Mouse (Mus musculus): ENCODE data around the gene Mapk8. TPM values are rescaled to one million over a fixed set of nuclear protein-coding genes. Genes with fewer than 3 reads are reported as not detected.

The Mapk8 gene
- total RNA-seq, 2 experiments from 2014 or later: 104 to 107 TPM

GRCm38 (mm10) chr14:33351984-33352722 lies 94.8 kb downstream of the Mapk8 start:
- DNase-seq (ENCODE audit: low spot score in 2 of 2): no peak

- DNase-seq (ENCODE audit: low spot score in 2 of 2): no peak
Observed at GRCm38 (mm10) chr14:33351019-33351418, 95.9 kb downstream of the Mapk8 start.

GRCm38 (mm10) chr14:33348146-33348545 lies 98.8 kb downstream of the Mapk8 start:
- DNase-seq (ENCODE audit: low spot score in 2 of 2): no peak

- DNase-seq (ENCODE audit: low spot score in 2 of 2): no peak
Observed at GRCm38 (mm10) chr14:33347738-33348137, 99.2 kb downstream of the Mapk8 start.

GRCm38 (mm10) chr14:33346546-33346945 lies 100.4 kb downstream of the Mapk8 start:
- no peak for DNase-seq (ENCODE audit: low spot score in 2 of 2)

- no peak for DNase-seq (ENCODE audit: low spot score in 2 of 2)
Observed at GRCm38 (mm10) chr14:33343131-33343725, 103.7 kb downstream of the Mapk8 start.

GRCm38 (mm10) chr14:33338684-33339083 lies 108.3 kb downstream of the Mapk8 start:
- no peak for DNase-seq (ENCODE audit: low spot score in 2 of 2)

- no peak for DNase-seq (ENCODE audit: low spot score in 2 of 2)
Observed at GRCm38 (mm10) chr14:33335733-33336132, 111.2 kb downstream of the Mapk8 start.

GRCm38 (mm10) chr14:33334402-33334801 lies 112.6 kb downstream of the Mapk8 start:
- DNase-seq (ENCODE audit: low spot score in 2 of 2): no peak

GRCm38 (mm10) chr14:33333833-33334232 lies 113.1 kb downstream of the Mapk8 start:
- DNase-seq (ENCODE audit: low spot score in 2 of 2): no peak

GRCm38 (mm10) chr14:33331627-33332026 lies 115.3 kb downstream of the Mapk8 start:
- DNase-seq (ENCODE audit: low spot score in 2 of 2): no peak

- DNase-seq (ENCODE audit: low spot score in 2 of 2): no peak
Observed at GRCm38 (mm10) chr14:33330986-33331385, 116.0 kb downstream of the Mapk8 start.

- no peak for DNase-seq (ENCODE audit: low spot score in 2 of 2)
Observed at GRCm38 (mm10) chr14:33329297-33329805, 117.6 kb downstream of the Mapk8 start.

- DNase-seq (ENCODE audit: low spot score in 2 of 2): no peak
Observed at GRCm38 (mm10) chr14:33328369-33328768, 118.6 kb downstream of the Mapk8 start.

Other genes with a start within 250 kb of the Mapk8 start
- gene Arhgap22, start 233.1 kb downstream of the Mapk8 start, total RNA-seq (2021): 10 to 100 TPM in 1 of 2 experiments, 1 to 10 TPM in 1; 7.5 to 12.0 TPM
- under 1 TPM; 0.60 to 0.70 TPM for gene Frmpd2, start 24.5 kb upstream of the Mapk8 start, total RNA-seq (2021)
- gene Ptpn20, start 142.0 kb upstream of the Mapk8 start, total RNA-seq (2021): under 1 TPM; 0.53 to 0.70 TPM

Data from left cerebral cortex, adult 18-20 months (tissue).